Mouse (Mus musculus) gastrocnemius, postnatal 4 days (tissue): Measurements from ENCODE around the gene Grin2a. TPM values are rescaled to one million over a fixed set of nuclear protein-coding genes. Genes with fewer than 3 reads are reported as not detected.
A peak's percentile ranks its signal among the peaks of the same experiment; 100 is the strongest.

Source experiments
- DNase-seq, 2 experiments: peaks; one replicate each; pipeline ENCODE4 v3.0.0; 2021 to 2022; ENCODE audit warnings: low spot score in 2 of 2, mixed read lengths in 2 of 2
- total RNA-seq, 2 experiments: library from RNA; stranded (reverse); gene quantifications; 2 replicates each; pipeline ENCODE4 v1.2.3; 2021

The Grin2a gene
- total RNA-seq, 2 experiments from 2014 or later: 0.37 to 0.54 TPM

- no peak for DNase-seq
Observed at GRCm38 (mm10) chr16:9972705-9973104, 22.7 kb downstream of the Grin2a start.

DNA sequence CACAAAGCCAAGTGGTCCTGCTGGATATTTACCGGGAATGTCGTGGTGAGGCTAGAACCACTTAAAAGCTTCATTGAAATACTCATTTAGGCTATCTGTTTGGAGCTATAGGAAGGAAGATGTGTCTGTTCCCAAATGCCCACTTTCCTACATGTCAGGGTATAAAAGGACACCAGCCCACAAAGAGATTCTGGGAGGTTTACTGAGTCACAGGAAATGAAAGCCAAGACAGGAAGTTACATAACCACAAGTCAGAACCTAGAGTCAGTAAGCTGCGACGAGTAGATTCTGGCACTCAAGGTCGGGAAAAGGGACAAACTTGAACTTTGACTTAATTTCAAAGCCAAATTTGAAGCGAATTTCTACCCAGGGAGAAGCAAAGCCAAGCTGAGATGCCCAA is 30.9 kb downstream of the Grin2a start:
- DNase-seq: no peak

GRCm38 (mm10) chr16:9962482-9962881 is 32.9 kb downstream of the Grin2a start:
- DNase-seq: no peak

GRCm38 (mm10) chr16:9959340-9959739 is 36.0 kb downstream of the Grin2a start:
- no peak for DNase-seq

- DNase-seq: no peak
Observed at GRCm38 (mm10) chr16:9954266-9954665, 41.1 kb downstream of the Grin2a start.

- DNase-seq: no peak
Observed at GRCm38 (mm10) chr16:9953396-9953831, 41.9 kb downstream of the Grin2a start.

- peak in 1 of 2 experiments; percentile 15 for DNase-seq
Observed at GRCm38 (mm10) chr16:9949250-9949649, 46.1 kb downstream of the Grin2a start.

- no peak for DNase-seq
Observed at GRCm38 (mm10) chr16:9947430-9947829, 47.9 kb downstream of the Grin2a start.

DNA sequence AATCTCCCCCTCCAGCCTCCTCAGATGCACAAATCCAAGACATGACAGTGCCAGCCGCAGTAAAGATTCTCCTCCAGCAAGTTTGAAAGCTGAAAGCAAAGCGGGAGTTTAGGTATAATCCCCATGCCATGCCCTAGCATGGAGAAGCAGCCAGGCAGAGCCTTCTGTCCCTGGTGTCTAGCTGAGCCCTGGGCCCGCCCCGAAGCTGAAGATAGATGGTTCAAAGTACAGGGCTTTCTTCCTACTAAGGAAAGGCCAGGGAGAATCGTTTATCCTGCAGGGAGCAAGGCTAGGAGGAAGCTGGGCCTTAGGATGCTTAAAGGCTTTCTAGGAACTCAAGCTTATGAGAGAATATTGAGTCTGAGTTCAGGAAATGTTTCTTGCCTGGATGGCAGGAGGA is 50.5 kb downstream of the Grin2a start:
- no peak for DNase-seq

DNA sequence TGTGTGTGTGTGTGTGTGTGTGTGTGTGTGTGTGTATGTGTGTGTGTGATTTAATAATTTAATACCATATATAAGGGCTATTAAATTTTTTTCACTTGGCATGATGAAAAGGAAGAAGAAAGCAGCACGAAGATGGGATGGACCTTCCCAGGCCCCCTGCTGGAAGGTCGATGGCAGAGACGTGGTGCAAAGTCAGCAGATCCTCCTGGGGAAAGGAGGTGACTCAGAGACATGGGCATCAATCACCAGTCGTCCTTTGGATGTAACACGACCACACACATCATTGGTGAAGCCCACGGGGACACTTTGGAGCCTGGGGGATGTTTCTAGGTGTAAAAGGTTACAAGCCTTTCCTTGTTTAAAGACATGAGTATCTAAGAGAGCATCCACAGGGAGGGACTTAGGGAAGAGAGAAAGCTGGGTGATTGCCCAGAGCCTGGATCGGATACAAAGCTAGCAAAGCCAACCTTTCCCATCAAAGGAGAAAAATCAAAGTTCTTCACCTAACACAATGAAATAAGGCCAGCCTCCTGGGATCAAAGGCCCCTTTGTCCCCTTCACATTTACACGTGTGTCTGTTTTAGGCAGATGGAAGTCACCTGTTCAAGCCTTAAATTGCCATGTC is 53.9 kb downstream of the Grin2a start:
- DNase-seq: no peak

DNA sequence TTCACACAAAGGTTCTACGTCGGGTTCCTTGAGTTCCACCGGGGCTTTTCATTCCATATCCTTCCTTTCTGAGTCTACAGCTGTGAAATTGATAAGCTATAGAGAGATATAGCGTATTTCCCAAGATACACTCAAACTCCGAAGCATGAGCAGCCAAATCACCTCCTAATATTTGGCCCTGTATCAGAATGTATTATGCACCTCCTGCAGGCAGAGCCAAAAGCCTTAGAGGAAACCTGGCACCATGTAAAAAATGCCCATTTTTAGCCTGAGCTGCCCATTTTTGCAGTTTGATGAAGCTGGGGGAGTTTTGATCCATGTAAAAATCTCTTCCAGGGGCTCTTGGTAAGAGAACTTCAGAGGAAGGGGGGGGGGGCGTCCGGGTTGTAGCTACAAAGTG is 54.6 kb downstream of the Grin2a start:
- DNase-seq: no peak

GRCm38 (mm10) chr16:9910672-9911071 is 84.7 kb downstream of the Grin2a start:
- DNase-seq: no peak

GRCm38 (mm10) chr16:9909225-9909624 is 86.1 kb downstream of the Grin2a start:
- no peak for DNase-seq

DNA sequence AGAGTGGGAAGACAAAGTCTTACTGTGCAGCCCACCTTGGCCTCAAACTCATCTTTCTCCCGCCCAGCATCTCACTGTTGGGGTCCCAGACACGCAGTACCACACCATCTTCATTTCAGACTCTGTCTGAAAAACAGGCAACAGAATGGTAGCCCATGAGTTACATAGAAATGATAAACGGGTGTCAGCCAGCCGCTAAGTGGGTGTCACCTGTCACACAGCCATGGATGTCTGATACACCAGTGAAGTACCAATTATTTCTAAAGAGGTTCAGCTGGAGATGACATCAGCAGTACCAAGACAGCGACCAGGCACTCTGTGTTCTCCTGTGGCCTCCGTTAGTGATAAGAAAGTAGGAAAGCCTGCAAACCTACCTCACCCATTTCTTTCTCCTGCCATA is 90.9 kb downstream of the Grin2a start:
- no peak for DNase-seq

- no peak for DNase-seq
Observed at GRCm38 (mm10) chr16:9902680-9903463, 92.5 kb downstream of the Grin2a start.

DNA sequence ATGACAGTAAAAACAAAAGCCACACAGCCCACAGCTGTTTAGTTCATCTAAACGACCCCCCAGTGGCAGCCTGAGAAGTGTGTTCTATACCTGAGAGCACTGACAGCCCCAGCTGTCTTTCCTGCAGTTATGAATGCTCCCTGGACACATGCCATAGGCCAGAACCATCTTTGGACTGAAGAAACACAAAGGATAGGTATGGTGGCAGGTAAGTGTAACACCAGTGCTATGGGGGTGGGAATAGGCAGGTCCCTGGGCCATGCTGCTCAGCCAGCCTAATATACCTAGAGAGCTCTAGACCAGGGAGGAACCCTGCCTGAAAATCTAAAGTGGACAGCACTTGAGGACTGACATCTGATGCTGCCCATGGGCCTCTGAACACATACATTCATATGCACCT is 93.9 kb downstream of the Grin2a start:
- DNase-seq: no peak

DNA sequence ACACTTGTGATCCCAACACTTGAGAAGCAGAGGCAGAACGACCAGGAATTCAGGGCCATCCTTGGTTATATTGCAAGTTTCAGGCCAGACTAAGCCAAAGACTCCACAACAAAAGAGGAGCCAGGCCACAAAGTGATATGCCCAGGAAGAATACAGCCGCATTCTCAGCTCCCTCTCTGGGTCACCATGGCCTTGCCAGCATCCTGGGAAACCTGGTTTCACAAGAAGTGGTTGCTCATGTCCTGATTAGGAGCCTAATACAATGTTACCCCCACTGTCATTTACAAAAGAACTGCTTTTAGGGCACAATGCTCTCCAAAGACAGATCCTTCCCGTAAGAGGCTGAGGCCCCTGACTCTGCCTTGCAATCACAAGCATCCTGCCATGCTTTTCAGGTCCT is 94.4 kb downstream of the Grin2a start:
- DNase-seq: no peak

DNA sequence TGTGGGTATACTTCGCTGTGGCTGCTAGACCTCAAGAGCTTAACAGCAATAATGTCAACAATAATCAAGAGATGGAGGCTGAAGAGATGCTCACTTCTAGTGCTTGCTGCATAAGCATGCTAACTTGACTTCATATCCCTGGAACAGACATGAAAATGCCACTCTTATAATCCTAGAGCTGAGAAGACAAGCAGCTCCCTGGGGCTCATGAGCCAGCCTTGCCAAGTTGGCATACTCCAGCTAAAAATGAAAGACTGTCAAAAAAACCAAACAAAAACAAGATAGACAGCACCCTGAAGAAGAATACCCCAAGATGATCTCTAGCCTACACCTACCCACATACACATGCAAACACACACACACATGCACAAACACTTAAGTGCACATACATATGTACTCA is 95.2 kb downstream of the Grin2a start:
- no peak for DNase-seq

GRCm38 (mm10) chr16:9899176-9899575 is 96.2 kb downstream of the Grin2a start:
- no peak for DNase-seq

GRCm38 (mm10) chr16:9895581-9895980 is 99.8 kb downstream of the Grin2a start:
- DNase-seq: no peak

DNA sequence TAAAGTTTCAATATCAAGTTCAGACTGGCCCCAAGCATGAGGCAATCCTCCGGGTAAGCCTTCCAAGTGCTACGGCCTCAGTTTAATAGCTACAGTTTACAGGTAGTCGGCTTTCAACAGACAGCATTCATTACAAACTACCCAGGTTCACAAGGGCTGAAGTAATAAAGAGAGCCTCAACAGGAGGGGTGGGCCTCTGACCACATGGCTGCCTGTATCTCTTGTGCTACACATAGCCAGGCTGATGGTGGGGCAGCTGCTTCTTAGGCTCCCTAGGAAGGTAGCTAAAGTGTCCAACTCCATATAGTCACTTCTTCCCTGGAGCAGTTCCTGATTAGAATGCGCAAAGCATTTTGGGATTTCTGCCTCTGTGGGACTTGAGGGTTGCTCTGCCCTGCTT is 109.2 kb downstream of the Grin2a start:
- DNase-seq: no peak

- DNase-seq: no peak
Observed at GRCm38 (mm10) chr16:9884141-9884540, 111.2 kb downstream of the Grin2a start.

DNA sequence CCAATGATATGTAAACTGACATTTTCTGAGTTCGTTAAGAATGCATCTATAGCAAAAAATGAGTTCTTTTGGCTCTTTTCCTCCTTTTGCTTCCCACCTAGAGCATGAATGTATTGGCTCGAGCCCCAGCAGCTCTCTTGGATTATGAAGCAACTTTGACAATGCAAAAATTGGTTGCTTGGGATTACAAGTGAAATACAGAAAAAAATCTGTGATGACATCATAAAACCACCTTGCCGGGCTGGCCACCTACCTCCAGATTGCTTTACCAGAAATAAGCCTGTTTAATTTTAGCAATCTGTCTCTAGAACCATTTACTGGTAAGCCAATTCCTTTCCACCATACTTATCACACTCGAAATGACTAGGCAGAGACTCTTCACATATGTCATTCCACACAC is 112.9 kb downstream of the Grin2a start:
- no peak for DNase-seq
